In the genomic region with DNA sequence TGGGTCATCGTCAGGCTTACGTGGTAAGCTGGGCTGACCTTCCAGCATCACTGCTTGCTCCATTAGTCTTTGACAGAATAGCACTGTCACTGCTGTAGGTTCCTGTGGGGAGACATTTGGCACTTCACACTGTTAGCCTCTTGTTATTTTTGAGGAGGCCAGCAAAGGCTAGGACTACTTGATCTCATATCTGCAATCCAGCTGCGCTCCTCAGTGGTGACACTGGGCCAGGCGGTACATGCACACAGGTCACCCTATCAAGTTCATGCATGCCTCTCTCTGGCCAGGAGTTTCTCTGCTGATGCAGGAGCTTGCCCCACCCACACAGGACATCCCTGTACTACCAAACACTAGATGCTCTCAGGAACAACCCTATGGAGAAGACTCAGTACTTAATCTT, we compare ENCODE assay signal across 24 mouse cellular contexts.
"Had no signal": no experiment of that assay in that cellular context is flagged by ENCODE, and none has a peak within 500 bp of the region (broad histone marks: within the 10 kb centered on the region; RNA-seq: fewer than 3 reads in every experiment).

No protein-coding gene starts in this region.

- H3K27me3 ChIP-seq: hindbrain, embryonic 12.5 days; intestine, embryonic 15.5 days; limb, embryonic 12.5 days; liver, embryonic 13.5 days; liver, embryonic 15.5 days had no signal

- DNase-seq: gastrocnemius, adult 2 months; gastrocnemius, postnatal 10 days; gastrocnemius, postnatal 25 days; kidney, adult 18-20 months; kidney, adult 8-10 months; kidney, postnatal 10 days; kidney, postnatal 25 days; kidney, postnatal 4 days; liver; liver, embryonic 13.5 days had no signal

- H3K36me3 ChIP-seq: hindbrain, embryonic 10.5 days; hindbrain, embryonic 12.5 days; intestine, embryonic 15.5 days; limb, embryonic 10.5 days; limb, embryonic 12.5 days; liver, embryonic 13.5 days; liver, embryonic 15.5 days had no signal

- H3K9ac ChIP-seq: hindbrain, embryonic 12.5 days; hindbrain, embryonic 14.5 days; intestine, embryonic 15.5 days; limb, embryonic 12.5 days; liver, embryonic 13.5 days; liver, embryonic 15.5 days had no signal

- H3K4me3 ChIP-seq: gastrocnemius, adult 2 months; hindbrain, embryonic 10.5 days; hindbrain, embryonic 12.5 days; intestine, embryonic 15.5 days; layer of hippocampus, adult 2 months; left cerebral cortex, adult 2 months; limb, embryonic 10.5 days; limb, embryonic 12.5 days; liver, embryonic 13.5 days; liver, embryonic 15.5 days had no signal

- H3K4me1 ChIP-seq: hindbrain, embryonic 10.5 days; hindbrain, embryonic 12.5 days; intestine, embryonic 15.5 days; limb, embryonic 10.5 days; limb, embryonic 12.5 days; liver, embryonic 13.5 days; liver, embryonic 15.5 days had no signal

- ATAC-seq: forebrain, embryonic 16.5 days; hindbrain, embryonic 16.5 days; inflammation-experienced regulatory T-cells, adult 6 months; intestine, embryonic 15.5 days; intestine, postnatal 0 days had no signal

- H3K27ac ChIP-seq: hindbrain, embryonic 10.5 days; hindbrain, embryonic 12.5 days; hindbrain, embryonic 14.5 days; intestine, embryonic 15.5 days; layer of hippocampus, adult 2 months; left cerebral cortex, adult 2 months; limb, embryonic 10.5 days; limb, embryonic 12.5 days; liver, embryonic 13.5 days; liver, embryonic 15.5 days had no signal

- H3K9me3 ChIP-seq: hindbrain, embryonic 10.5 days; hindbrain, embryonic 12.5 days; intestine, embryonic 15.5 days; limb, embryonic 10.5 days; limb, embryonic 12.5 days; liver, embryonic 13.5 days; liver, embryonic 15.5 days had no signal

- H3K4me2 ChIP-seq: hindbrain, embryonic 12.5 days; hindbrain, embryonic 14.5 days; intestine, embryonic 15.5 days; limb, embryonic 12.5 days; liver, embryonic 11.5 days; liver, embryonic 13.5 days; liver, embryonic 15.5 days had no signal
